Mouse (Mus musculus) myocyte (in vitro differentiated cells): ENCODE measurements at regions not wholly inside any gene's neighbourhood (a gene's known extent, or its start where the extent isn't known, plus 50 kb on each side); places are given as distances from the start of the nearest gene placed in this dataset.

Experiments
- E2F4 ChIP-seq: IDR thresholded peaks from one replicate; pipeline ENCODE4 v1.6.1; 2011; ENCODE audit warnings: mild to moderate bottlenecking, control low read depth, moderate library complexity; ENCODE audit not compliant: insufficient read depth
- MYOD1 ChIP-seq, 3 experiments: IDR thresholded peaks; one replicate each; pipeline ENCODE4 v1.6.1; 2011; ENCODE audit warnings: control low read depth in 2 of 3, low read depth in 2 of 3, mild to moderate bottlenecking in 2 of 3, moderate library complexity in 1 of 3; ENCODE audit not compliant: insufficient read length in 2 of 3, control insufficient read depth in 1 of 3
- POLR2A ChIP-seq: IDR thresholded peaks from one replicate; pipeline ENCODE4 v1.6.1; 2011; ENCODE audit warnings: low read depth, mild to moderate bottlenecking, control low read depth, moderate library complexity; ENCODE audit not compliant: insufficient read length
- POLR2AphosphoS2 ChIP-seq: IDR thresholded peaks from one replicate; pipeline ENCODE4 v1.6.1; 2011; ENCODE audit warnings: low read depth, control low read depth; ENCODE audit not compliant: insufficient read length
- USF1 ChIP-seq: IDR thresholded peaks from one replicate; pipeline ENCODE4 v1.6.1; 2011; ENCODE audit warnings: low read depth, mild to moderate bottlenecking, control low read depth, moderate library complexity

GRCm38 (mm10) chr2:133338150-133338549 is 213.8 kb upstream of the Bmp2 start:
- TF ChIP-seq MYOD1 (IDR thresholded peaks at IDR 0.05; ENCODE audit: control insufficient read depth in 1 of 3, insufficient read length in 2 of 3, low read depth in 2 of 3) = no peak
- TF ChIP-seq POLR2AphosphoS2 = no peak
- TF ChIP-seq POLR2A = no peak
- TF ChIP-seq E2F4 = no peak
- TF ChIP-seq USF1 = no peak
